Comparison of ENCODE assay signal across 21 mouse cellular contexts in the genomic region with DNA sequence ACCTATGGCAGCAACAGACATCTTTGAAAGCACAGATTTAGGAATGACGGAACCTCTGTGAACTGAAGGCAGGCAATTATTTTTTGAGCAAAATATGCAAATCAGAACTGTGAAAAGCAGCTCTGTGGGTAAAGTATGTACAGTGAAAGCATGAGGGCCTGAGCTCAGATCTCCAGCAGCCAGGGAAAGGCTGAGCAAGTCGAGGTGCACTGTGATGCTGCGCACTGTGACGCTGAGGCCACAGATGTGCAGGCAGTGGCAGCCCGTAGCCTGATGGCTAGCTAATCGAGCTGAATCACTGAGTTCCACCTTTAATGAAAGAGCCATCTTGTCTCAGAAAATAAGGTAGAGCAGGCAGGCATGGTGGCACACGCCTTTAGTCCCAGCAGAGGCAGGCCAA.
A peak's percentile ranks its signal among the peaks of the same experiment; 100 is the strongest.
DNase-seq lines count a peak whose midpoint lies in the region; ATAC-seq lines count a peak whose summit lies in the region.
"Had no signal": no experiment of that assay in that cellular context is flagged by ENCODE, and none has a peak within 500 bp of the region (broad histone marks: within the 10 kb centered on the region; RNA-seq: fewer than 3 reads in every experiment).

No protein-coding gene starts in this region.

- H3K4me2 ChIP-seq in forebrain, embryonic 13.5 days, result no peak overlapping the region
- H3K4me2 ChIP-seq in hindbrain, embryonic 16.5 days (ENCODE audit: low read length), result no peak overlapping the region
- no peak overlapping the region for H3K4me2 ChIP-seq in hindbrain, embryonic 14.5 days (replicated peaks)
- no peak overlapping the region for H3K4me2 ChIP-seq in midbrain, embryonic 15.5 days
- no peak overlapping the region for H3K4me2 ChIP-seq in midbrain, embryonic 16.5 days (ENCODE audit: low read length)
- no peak overlapping the region for H3K4me2 ChIP-seq in forebrain, embryonic 16.5 days (ENCODE audit: low read length)
- H3K4me2 ChIP-seq: embryonic facial prominence, embryonic 13.5 days; hindbrain, embryonic 15.5 days had no signal

- no peak overlapping the region for H3K4me3 ChIP-seq in forebrain, embryonic 13.5 days
- no peak overlapping the region for H3K4me3 ChIP-seq in forebrain, embryonic 10.5 days
- H3K4me3 ChIP-seq in hindbrain, embryonic 16.5 days (ENCODE audit: low read length), result no peak overlapping the region
- H3K4me3 ChIP-seq in hindbrain, embryonic 14.5 days (replicated peaks; ENCODE audit: low read length), result no peak overlapping the region
- H3K4me3 ChIP-seq in midbrain, embryonic 15.5 days, result no peak overlapping the region
- no peak overlapping the region for H3K4me3 ChIP-seq in midbrain, embryonic 16.5 days (ENCODE audit: low read depth, low read length)
- no peak overlapping the region for H3K4me3 ChIP-seq in forebrain, embryonic 16.5 days (replicated peaks; ENCODE audit: low read length)
- H3K4me3 ChIP-seq: embryonic facial prominence, embryonic 13.5 days; gastrocnemius, adult 2 months; heart, embryonic 10.5 days; hindbrain, embryonic 15.5 days had no signal

- peak overlapping the region; percentile 22; the same call in 1 of the 2 replicates for H3K27ac ChIP-seq in forebrain, embryonic 13.5 days
- H3K27ac ChIP-seq in forebrain, embryonic 10.5 days, result no peak overlapping the region
- H3K27ac ChIP-seq in hindbrain, embryonic 16.5 days (ENCODE audit: low read depth, low read length), result no peak overlapping the region
- H3K27ac ChIP-seq in hindbrain, embryonic 14.5 days, result no peak overlapping the region
- peak overlapping the region; percentile 2; the same call in 1 of the 2 replicates for H3K27ac ChIP-seq in midbrain, embryonic 15.5 days
- H3K27ac ChIP-seq in midbrain, embryonic 16.5 days (ENCODE audit: low read length), result no peak overlapping the region
- peak overlapping the region; percentile 56 for H3K27ac ChIP-seq in forebrain, embryonic 16.5 days (ENCODE audit: low read length)
- H3K27ac ChIP-seq: embryonic facial prominence, embryonic 13.5 days; gastrocnemius, adult 2 months; heart, embryonic 10.5 days; hindbrain, embryonic 15.5 days had no signal

- no peaks in the 10 kb centered on the region for H3K9me3 ChIP-seq in forebrain, embryonic 13.5 days (replicated peaks)
- no peaks in the 10 kb centered on the region for H3K9me3 ChIP-seq in forebrain, embryonic 10.5 days
- H3K9me3 ChIP-seq in hindbrain, embryonic 16.5 days (ENCODE audit: control insufficient read depth, low read length), result no peaks in the 10 kb centered on the region
- H3K9me3 ChIP-seq in hindbrain, embryonic 14.5 days (ENCODE audit: control insufficient read depth, low read length), result no peaks in the 10 kb centered on the region
- no peaks in the 10 kb centered on the region for H3K9me3 ChIP-seq in midbrain, embryonic 15.5 days
- H3K9me3 ChIP-seq in midbrain, embryonic 16.5 days (replicated peaks; ENCODE audit: control insufficient read depth, low read length, poor library complexity, severe bottlenecking), result no peaks in the 10 kb centered on the region
- H3K9me3 ChIP-seq in forebrain, embryonic 16.5 days (ENCODE audit: control insufficient read depth, low read length), result no peaks in the 10 kb centered on the region
- H3K9me3 ChIP-seq: embryonic facial prominence, embryonic 13.5 days; heart, embryonic 10.5 days; hindbrain, embryonic 15.5 days had no signal

- WGBS in forebrain, embryonic 13.5 days, result 69% methylated on average over 7 of the region's 7 CpGs
- 89% methylated on average over 7 of the region's 7 CpGs for WGBS in forebrain, embryonic 10.5 days
- WGBS in hindbrain, embryonic 16.5 days, result 79% methylated on average over 7 of the region's 7 CpGs
- WGBS in hindbrain, embryonic 14.5 days, result 79% methylated on average over 7 of the region's 7 CpGs
- WGBS in midbrain, embryonic 15.5 days, result 72% methylated on average over 7 of the region's 7 CpGs
- WGBS in midbrain, embryonic 16.5 days, result 75% methylated on average over 7 of the region's 7 CpGs
- 53% methylated on average over 7 of the region's 7 CpGs for WGBS in forebrain, embryonic 16.5 days

- no peak overlapping the region for H3K9ac ChIP-seq in forebrain, embryonic 13.5 days
- peak overlapping the region; percentile 14; the same call in 1 of the 2 replicates for H3K9ac ChIP-seq in hindbrain, embryonic 16.5 days (ENCODE audit: low read depth, low read length)
- no peak overlapping the region for H3K9ac ChIP-seq in hindbrain, embryonic 14.5 days
- H3K9ac ChIP-seq in midbrain, embryonic 15.5 days, result no peak overlapping the region
- H3K9ac ChIP-seq in midbrain, embryonic 16.5 days (ENCODE audit: low read depth, low read length), result no peak overlapping the region
- 0 out of 2 replicates have a peak overlapping the region, but pooled peaks have one; percentile 12 for H3K9ac ChIP-seq in forebrain, embryonic 16.5 days (replicated peaks; ENCODE audit: low read depth, low read length)
- H3K9ac ChIP-seq: embryonic facial prominence, embryonic 13.5 days; hindbrain, embryonic 15.5 days had no signal

- no peak for DNase-seq in forebrain, embryonic 10.5 days (ENCODE audit: extremely low spot score, low spot score)
- no peak for DNase-seq in hindbrain, embryonic 14.5 days (ENCODE audit: low spot score)
- no peak for DNase-seq in spleen, postnatal 14 days (ENCODE audit: low spot score in 2 of 2)
- DNase-seq: adrenal gland, postnatal 14 days; cerebellum, adult 18-20 months; cerebellum, adult 9-11 months; cerebellum, postnatal 36 days; gastrocnemius, adult 2 months; gastrocnemius, postnatal 25 days; heart, postnatal 10 days; heart, postnatal 4 days had no signal

- peaks cover 34% of the 10 kb centered on the region for H3K36me3 ChIP-seq in forebrain, embryonic 13.5 days (ENCODE audit: poor library complexity, severe bottlenecking)
- H3K36me3 ChIP-seq in forebrain, embryonic 10.5 days (replicated peaks), result peaks cover 46% of the 10 kb centered on the region
- 0 out of 2 replicates have a peak, but pooled peaks cover 4% of the 10 kb centered on the region for H3K36me3 ChIP-seq in hindbrain, embryonic 16.5 days (ENCODE audit: control insufficient read depth, insufficient read depth, low read length)
- peaks cover 38% of the 10 kb centered on the region for H3K36me3 ChIP-seq in hindbrain, embryonic 14.5 days (replicated peaks; ENCODE audit: control insufficient read depth, insufficient read depth)
- H3K36me3 ChIP-seq in midbrain, embryonic 15.5 days (replicated peaks), result peaks cover 15% of the 10 kb centered on the region; the same call in 1 of the 2 replicates
- peaks cover 10% of the 10 kb centered on the region for H3K36me3 ChIP-seq in midbrain, embryonic 16.5 days (ENCODE audit: control insufficient read depth, insufficient read depth, low read length)
- H3K36me3 ChIP-seq in forebrain, embryonic 16.5 days (ENCODE audit: control insufficient read depth, insufficient read depth), result peaks cover 4% of the 10 kb centered on the region; the same call in 1 of the 2 replicates

- H3K27me3 ChIP-seq in forebrain, embryonic 13.5 days, result no peaks in the 10 kb centered on the region
- H3K27me3 ChIP-seq in forebrain, embryonic 10.5 days (ENCODE audit: poor library complexity, severe bottlenecking), result no peaks in the 10 kb centered on the region
- no peaks in the 10 kb centered on the region for H3K27me3 ChIP-seq in hindbrain, embryonic 16.5 days (replicated peaks; ENCODE audit: control insufficient read depth, insufficient read depth, low read length)
- no peaks in the 10 kb centered on the region for H3K27me3 ChIP-seq in hindbrain, embryonic 14.5 days (ENCODE audit: control insufficient read depth, insufficient read depth, low read length)
- H3K27me3 ChIP-seq in midbrain, embryonic 15.5 days (replicated peaks), result no peaks in the 10 kb centered on the region
- no peaks in the 10 kb centered on the region for H3K27me3 ChIP-seq in midbrain, embryonic 16.5 days (ENCODE audit: control insufficient read depth, insufficient read depth, low read depth, low read length)
- H3K27me3 ChIP-seq in forebrain, embryonic 16.5 days (replicated peaks; ENCODE audit: control insufficient read depth, insufficient read depth, low read length), result no peaks in the 10 kb centered on the region
- H3K27me3 ChIP-seq: embryonic facial prominence, embryonic 13.5 days; hindbrain, embryonic 15.5 days had no signal

- ATAC-seq in forebrain, embryonic 13.5 days, result 0 out of 2 replicates have a peak, but pooled peaks have one; percentile 33
- no peak for ATAC-seq in hindbrain, embryonic 16.5 days
- ATAC-seq in hindbrain, embryonic 14.5 days (ENCODE audit: low FRiP score), result no peak
- no peak for ATAC-seq in midbrain, embryonic 15.5 days (replicated peaks)
- no peak for ATAC-seq in midbrain, embryonic 16.5 days
- ATAC-seq in forebrain, embryonic 16.5 days, result 0 out of 2 replicates have a peak, but pooled peaks have one; percentile 33
- ATAC-seq: inflammation-experienced regulatory T-cells, adult 6 months; intestine, postnatal 0 days had no signal

- peaks cover 15% of the 10 kb centered on the region; the same call in 1 of the 2 replicates for H3K4me1 ChIP-seq in forebrain, embryonic 13.5 days
- H3K4me1 ChIP-seq in forebrain, embryonic 10.5 days, result no peaks in the 10 kb centered on the region
- H3K4me1 ChIP-seq in hindbrain, embryonic 16.5 days (ENCODE audit: control insufficient read depth, insufficient read depth, low read depth, low read length), result no peaks in the 10 kb centered on the region
- H3K4me1 ChIP-seq in hindbrain, embryonic 14.5 days (replicated peaks; ENCODE audit: control insufficient read depth, insufficient read depth, low read length), result no peaks in the 10 kb centered on the region
- no peaks in the 10 kb centered on the region for H3K4me1 ChIP-seq in midbrain, embryonic 15.5 days
- H3K4me1 ChIP-seq in midbrain, embryonic 16.5 days (ENCODE audit: control insufficient read depth, insufficient read depth, low read length), result no peaks in the 10 kb centered on the region
- H3K4me1 ChIP-seq in forebrain, embryonic 16.5 days (replicated peaks; ENCODE audit: control insufficient read depth, insufficient read depth, low read length), result peaks cover 5% of the 10 kb centered on the region; the same call in 1 of the 2 replicates
- H3K4me1 ChIP-seq: hindbrain, embryonic 15.5 days had no signal

Comparison
In these comparisons a context has a peak if more than half of its experiments do, and no peak if none do; other contexts are left out.
1. H3K27ac ChIP-seq: peak in forebrain, embryonic 13.5 days (single experiment), midbrain, embryonic 15.5 days (single experiment) and forebrain, embryonic 16.5 days (single experiment); none in forebrain, embryonic 10.5 days (single experiment), hindbrain, embryonic 16.5 days (single experiment), hindbrain, embryonic 14.5 days (single experiment) and midbrain, embryonic 16.5 days (single experiment).
2. H3K9ac ChIP-seq: peak in hindbrain, embryonic 16.5 days (single experiment) and forebrain, embryonic 16.5 days (single experiment); none in forebrain, embryonic 13.5 days (single experiment), hindbrain, embryonic 14.5 days (single experiment), midbrain, embryonic 15.5 days (single experiment) and midbrain, embryonic 16.5 days (single experiment).
3. ATAC-seq: peak in forebrain, embryonic 13.5 days (single experiment) and forebrain, embryonic 16.5 days (single experiment); none in hindbrain, embryonic 16.5 days (single experiment), hindbrain, embryonic 14.5 days (single experiment), midbrain, embryonic 15.5 days (single experiment) and midbrain, embryonic 16.5 days (single experiment).